Mouse (Mus musculus) heart, embryonic 15.5 days (tissue): Measurements from ENCODE around the gene Syt9. TPM values are rescaled to one million over a fixed set of nuclear protein-coding genes. Genes with fewer than 3 reads are reported as not detected.
"Not testable (repeated sequence)": the region's sequence is repeated elsewhere in the genome, so short reads cannot be mapped to it uniquely, and the experiment has no call there.

ENCODE experiments used
- ATAC-seq: fragments of 200-750 bp; cut with Nextera tagmentation; replicated peaks from 2 replicates; pipeline ENCODE4 v1.8.0; 2017; ENCODE audit warnings: low read depth, moderate TSS enrichment; ENCODE audit not compliant: insufficient number of reproducible peaks, insufficient read depth, low FRiP score
- H3K27ac ChIP-seq: fragments of 300-500 bp; sonication (generic); 2 replicates; pipeline ENCODE4 v1.5.1; 2015; ENCODE audit warnings: mild to moderate bottlenecking, inconsistent platforms
- H3K27me3 ChIP-seq: fragments of 300-500 bp; sonication (generic); 2 replicates; pipeline ENCODE4 v1.6.1; 2015; ENCODE audit warnings: inconsistent platforms
- H3K36me3 ChIP-seq: fragments of 300-500 bp; sonication (generic); 2 replicates; pipeline ENCODE4 v1.6.1; 2015; ENCODE audit warnings: mild to moderate bottlenecking, inconsistent platforms
- H3K4me1 ChIP-seq: fragments of 300-500 bp; sonication (generic); replicated peaks from 2 replicates; pipeline ENCODE4 v1.6.1; 2015; ENCODE audit warnings: inconsistent platforms
- H3K4me2 ChIP-seq: fragments of 300-500 bp; sonication (generic); 2 replicates; pipeline ENCODE4 v1.6.1; 2015; ENCODE audit warnings: inconsistent platforms, mild to moderate bottlenecking, moderate library complexity
- H3K4me3 ChIP-seq: fragments of 300-500 bp; sonication (generic); 2 replicates; pipeline ENCODE4 v1.5.1; 2015; ENCODE audit warnings: mild to moderate bottlenecking, inconsistent platforms
- H3K9ac ChIP-seq: fragments of 300-500 bp; sonication (generic); 2 replicates; pipeline ENCODE4 v1.6.1; 2015; ENCODE audit warnings: mild to moderate bottlenecking, inconsistent platforms
- H3K9me3 ChIP-seq: fragments of 300-500 bp; sonication (generic); replicated peaks from 2 replicates; pipeline ENCODE4 v1.6.1; 2016; ENCODE audit warnings: inconsistent platforms
- WGBS: fragments of 180-500 bp; shearing (Covaris S2); methylation state at CpG from one replicate; pipeline ENCODE4 v1.1.7; 2015; ENCODE audit warnings: mixed read lengths; 5-methylcytosine and 5-hydroxymethylcytosine counted together
- polyA plus RNA-seq: library from polyadenylated mRNA; unstranded; fragments of >200 nt; fragmentation: Nextera tagmentation; extraction: Ambion mirVana; gene quantifications from 2 replicates; pipeline ENCODE4 v1.2.1, GENCODE M21; 2015

Gene Syt9
- polyA plus RNA-seq, 1 experiment from 2014 or later, result 0.31 TPM

DNA sequence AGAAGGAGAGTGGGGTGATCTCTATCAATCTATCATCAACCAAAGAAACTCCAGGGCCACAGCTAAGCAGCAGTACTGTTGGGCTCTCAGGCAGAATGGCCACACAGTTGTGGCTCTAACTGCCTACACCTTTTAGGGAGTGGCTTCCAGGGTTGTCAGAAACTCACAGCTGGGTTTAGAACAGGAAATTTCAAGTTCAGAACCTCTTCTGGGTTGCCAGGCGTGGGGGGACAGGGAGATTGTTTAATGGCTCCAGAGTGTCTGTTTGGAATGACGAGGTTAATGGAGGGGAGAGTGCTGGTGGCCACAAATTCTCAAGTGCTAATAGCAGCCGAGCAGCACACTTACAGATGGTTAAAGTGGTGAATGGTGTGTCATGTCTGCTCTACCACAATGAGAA lies 92.4 kb downstream of the Syt9 start:
- no peak for ATAC-seq
- H3K9me3 ChIP-seq, result no peaks in the 10 kb centered on the region
- no peaks in the 10 kb centered on the region for H3K27me3 ChIP-seq
- H3K36me3 ChIP-seq, result no peaks in the 10 kb centered on the region
- H3K9ac ChIP-seq, result no peak overlapping the region
- no peak overlapping the region for H3K4me3 ChIP-seq
- H3K4me2 ChIP-seq, result no peak overlapping the region
- no peaks in the 10 kb centered on the region for H3K4me1 ChIP-seq
- WGBS, result 35% methylated on average over 3 of the region's 3 CpGs
- H3K27ac ChIP-seq, result no peak overlapping the region

DNA sequence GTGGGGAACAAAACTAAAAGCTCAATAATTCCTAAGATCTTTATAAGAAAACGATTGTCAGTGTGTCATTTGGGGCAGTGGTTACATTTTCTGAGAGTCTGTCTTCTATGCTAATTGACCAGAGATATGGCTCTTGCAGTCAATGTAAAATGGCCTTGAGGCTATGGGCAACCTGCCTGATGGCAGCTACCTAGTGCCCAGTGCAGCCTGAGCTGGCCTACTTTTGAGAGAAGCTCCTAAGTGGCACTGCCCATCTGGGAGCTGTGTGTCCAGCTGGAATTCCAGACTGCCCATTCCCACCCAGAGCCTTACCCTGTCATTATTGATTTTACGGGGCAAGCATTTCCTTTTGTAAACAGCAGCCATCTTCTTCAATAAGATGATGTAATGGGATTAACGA lies 94.6 kb downstream of the Syt9 start:
- Histone ChIP-seq H3K4me2 (no peak overlapping the region), H3K9ac (no peak overlapping the region), H3K36me3 (no peaks in the 10 kb centered on the region), H3K4me1 (no peaks in the 10 kb centered on the region), H3K27me3 (no peaks in the 10 kb centered on the region), H3K27ac (no peak overlapping the region), H3K4me3 (no peak overlapping the region), H3K9me3 (no peaks in the 10 kb centered on the region)
- 65% methylated on average over 3 of the region's 3 CpGs for WGBS
- no peak for ATAC-seq

DNA sequence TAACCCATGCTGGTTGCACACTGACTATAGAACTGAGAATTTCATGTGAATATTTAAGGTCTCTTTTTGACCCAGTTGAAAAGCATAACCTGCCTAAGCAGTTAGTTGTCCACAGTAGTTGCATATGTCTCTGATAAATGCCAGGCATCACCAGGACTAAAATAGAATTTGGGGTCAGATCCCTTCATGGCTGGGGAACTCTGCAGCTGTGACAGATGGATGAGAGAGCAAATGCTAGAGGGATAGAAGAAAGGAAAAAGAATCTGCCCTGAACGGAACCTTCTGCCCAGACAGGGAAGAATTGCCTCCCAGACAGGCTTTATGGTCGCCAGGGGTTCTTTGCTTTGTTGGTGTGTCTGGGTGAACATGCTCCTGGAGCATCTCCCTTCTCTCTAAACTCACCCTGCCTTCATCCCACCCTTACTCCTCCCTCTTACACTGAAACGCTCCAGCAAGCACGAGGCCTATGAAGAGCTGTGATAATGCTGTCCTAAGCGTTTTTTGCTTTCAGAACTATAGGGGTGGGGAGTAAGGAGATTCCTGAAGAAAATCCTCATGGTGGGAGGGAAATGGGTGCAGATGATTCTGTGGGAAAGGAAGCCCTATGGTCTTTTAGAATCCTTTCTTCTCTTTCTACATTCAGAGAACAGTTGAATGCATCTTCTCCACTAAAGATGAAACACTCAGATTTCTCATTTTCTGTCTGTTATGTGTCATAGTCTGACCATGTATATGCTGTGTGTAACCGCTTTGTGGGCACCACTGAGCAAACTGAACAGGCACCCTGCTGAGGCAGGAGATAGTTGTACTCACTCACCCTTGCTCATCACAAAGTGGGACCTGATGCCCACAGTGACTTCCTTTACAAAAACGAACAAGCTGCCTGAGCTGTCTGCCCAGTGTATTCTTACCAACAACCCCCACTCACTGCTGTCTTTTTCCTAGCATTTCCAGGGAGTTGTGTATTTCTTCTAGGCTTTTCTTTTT lies 108.7 kb downstream of the Syt9 start:
- Histone ChIP-seq H3K27me3 (no peaks in the 10 kb centered on the region), H3K9me3 (no peaks in the 10 kb centered on the region), H3K36me3 (no peaks in the 10 kb centered on the region), H3K4me1 (no peaks in the 10 kb centered on the region), H3K9ac (no peak overlapping the region), H3K4me2 (no peak overlapping the region), H3K27ac (no peak overlapping the region), H3K4me3 (no peak overlapping the region)
- ATAC-seq, result no peak
- WGBS, result 38% methylated on average over 7 of the region's 7 CpGs

DNA sequence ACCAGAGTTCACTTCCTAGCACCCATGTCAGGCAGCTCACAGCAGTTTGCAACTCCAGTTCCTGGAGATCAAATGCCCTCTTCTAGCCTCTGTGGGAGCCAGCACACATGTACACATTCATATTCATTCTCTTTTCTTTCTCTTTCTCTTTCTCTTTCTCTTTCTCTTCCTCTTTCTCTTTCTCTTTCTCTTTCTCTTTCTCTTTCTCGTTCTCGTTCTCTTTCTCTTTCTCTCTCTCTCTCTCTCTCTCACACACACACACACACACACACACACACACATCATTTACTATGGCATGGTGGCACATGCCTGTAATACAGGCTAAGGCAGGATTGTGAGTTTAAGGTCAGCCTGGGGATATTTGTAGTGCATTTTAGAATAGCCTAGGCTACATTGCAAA lies 115.2 kb downstream of the Syt9 start:
- H3K9me3 ChIP-seq, ATAC-seq, H3K27me3 ChIP-seq, H3K4me2 ChIP-seq, H3K36me3 ChIP-seq, H3K27ac ChIP-seq, H3K4me3 ChIP-seq, H3K4me1 ChIP-seq, H3K9ac ChIP-seq: not testable (repeated sequence)
- WGBS, result 64% methylated on average over 2 of the region's 2 CpGs

DNA sequence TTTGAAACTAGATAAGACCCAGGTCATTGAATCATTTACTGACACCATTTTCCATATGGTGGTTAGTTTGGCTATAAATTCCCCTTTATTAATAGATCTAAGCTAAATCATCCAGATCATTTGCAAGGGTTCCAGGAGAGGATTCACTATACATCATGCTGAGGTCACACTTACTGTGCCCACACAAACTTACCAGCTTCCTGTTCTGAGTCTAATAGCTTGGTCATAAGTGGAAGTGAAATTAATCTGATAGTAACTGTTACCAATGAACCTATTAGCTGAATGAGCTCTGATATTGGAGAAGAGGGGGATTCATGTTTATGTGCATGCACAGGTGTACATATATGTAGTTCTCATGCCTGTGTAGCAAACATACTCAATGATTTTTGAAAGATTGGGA lies 124.9 kb downstream of the Syt9 start:
- ATAC-seq, result no peak
- no peaks in the 10 kb centered on the region for H3K4me1 ChIP-seq

DNA sequence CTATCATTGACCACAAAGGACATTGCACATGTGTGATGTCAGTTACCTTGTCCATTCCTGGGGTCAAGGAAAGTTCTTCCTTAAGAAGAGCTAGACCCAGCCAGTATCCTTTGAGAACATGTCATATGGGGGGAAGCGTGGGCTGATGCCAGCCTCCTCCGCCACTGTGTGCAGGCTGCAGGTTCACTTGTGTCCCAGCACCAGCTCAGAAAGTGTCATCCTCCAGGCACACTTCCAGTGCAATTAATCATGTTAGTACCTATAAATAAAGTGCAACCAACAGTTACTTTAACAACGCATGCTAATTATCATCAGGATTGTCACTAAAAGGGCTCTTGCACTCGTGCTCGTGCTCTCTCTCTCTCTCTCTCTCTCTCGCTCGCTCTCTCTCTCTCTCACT lies 126.4 kb downstream of the Syt9 start:
- WGBS, result 76% methylated on average over 7 of the region's 7 CpGs
- Histone ChIP-seq H3K36me3 (no peaks in the 10 kb centered on the region), H3K4me1 (no peaks in the 10 kb centered on the region), H3K9ac (no peak overlapping the region), H3K9me3 (no peaks in the 10 kb centered on the region), H3K4me3 (no peak overlapping the region), H3K4me2 (no peak overlapping the region), H3K27me3 (no peaks in the 10 kb centered on the region), H3K27ac (no peak overlapping the region)
- ATAC-seq, result no peak

More for the DNA sequence above, 124.9 kb downstream of the Syt9 start:
- no peak overlapping the region for H3K9ac ChIP-seq
- no peak overlapping the region for H3K4me2 ChIP-seq
- no peak overlapping the region for H3K27ac ChIP-seq
- no peak overlapping the region for H3K4me3 ChIP-seq
- no peaks in the 10 kb centered on the region for H3K36me3 ChIP-seq
- no peaks in the 10 kb centered on the region for H3K27me3 ChIP-seq
- no peaks in the 10 kb centered on the region for H3K9me3 ChIP-seq

DNA sequence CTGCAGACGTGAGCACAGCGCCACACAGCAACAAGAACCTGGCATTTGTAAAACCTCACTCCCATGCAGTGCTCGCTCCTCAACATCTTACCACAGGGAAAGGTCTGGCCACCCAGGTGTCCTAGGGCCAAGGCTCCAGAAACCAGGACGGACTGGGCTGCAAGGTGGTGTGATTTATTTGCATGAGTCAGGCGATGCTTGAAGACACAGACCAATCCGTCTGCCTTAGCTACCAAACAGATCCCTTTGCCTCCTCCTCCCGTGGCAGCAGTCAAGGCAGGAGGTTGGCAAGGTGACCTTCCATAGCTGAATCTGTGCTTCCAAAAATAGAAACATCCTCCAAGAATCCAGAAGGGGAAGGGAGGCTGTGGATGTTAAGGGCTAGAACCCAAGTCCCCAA lies 130.1 kb downstream of the Syt9 start:
- WGBS, result 59% methylated on average over 7 of the region's 7 CpGs
- H3K9me3 ChIP-seq, result no peaks in the 10 kb centered on the region
- no peak for ATAC-seq
- H3K27me3 ChIP-seq, result no peaks in the 10 kb centered on the region
- H3K27ac ChIP-seq, result no peak overlapping the region
- no peak overlapping the region for H3K9ac ChIP-seq
- H3K4me1 ChIP-seq, result no peaks in the 10 kb centered on the region
- H3K36me3 ChIP-seq, result no peaks in the 10 kb centered on the region
- no peak overlapping the region for H3K4me3 ChIP-seq
- no peak overlapping the region for H3K4me2 ChIP-seq

DNA sequence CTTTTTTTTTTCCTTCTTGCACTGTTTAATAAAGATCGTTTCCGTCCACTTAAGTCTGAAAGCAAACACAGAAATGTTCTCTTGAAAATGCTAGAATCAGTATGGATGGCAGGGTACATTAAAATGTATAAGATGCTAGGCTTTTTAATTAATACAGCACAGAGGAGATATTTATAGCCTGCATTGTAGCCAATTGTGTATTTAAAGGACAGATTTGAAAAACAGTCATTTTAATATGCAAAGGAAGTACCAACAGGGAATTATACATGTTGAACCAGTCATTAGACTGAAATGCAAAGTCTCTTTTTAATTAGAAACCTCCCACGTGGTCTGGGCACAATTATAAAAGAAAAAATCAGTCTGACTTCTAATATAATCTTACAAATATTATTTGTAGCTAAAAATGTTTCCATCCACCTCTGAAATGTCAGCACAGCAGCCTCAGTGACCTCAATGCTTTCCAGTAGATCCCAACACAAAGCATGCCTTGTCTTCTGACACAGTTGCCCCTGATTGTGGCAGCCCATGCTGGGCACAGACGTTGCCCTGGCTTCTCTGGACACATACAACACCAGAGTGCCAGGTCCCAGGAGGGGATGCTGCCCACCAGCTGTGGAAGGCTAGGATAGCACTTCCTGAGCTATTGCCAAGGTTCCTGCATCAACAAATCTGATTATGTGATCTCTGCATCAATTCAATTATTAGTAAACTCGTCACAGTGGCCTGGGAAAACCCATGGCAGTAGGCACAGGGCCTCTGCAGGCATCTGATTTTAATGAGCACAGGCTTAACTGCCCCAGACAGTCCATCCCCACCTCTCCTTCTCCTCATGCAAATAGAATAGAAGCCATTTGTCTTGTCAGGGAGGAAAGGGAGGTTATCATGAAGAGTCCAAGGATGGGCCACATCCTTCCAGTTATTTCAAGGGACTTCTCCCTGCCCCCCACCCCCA lies 134.5 kb downstream of the Syt9 start:
- H3K9ac ChIP-seq, result no peak overlapping the region
- WGBS, result 57% methylated on average over 5 of the region's 5 CpGs
- ATAC-seq, result no peak

DNA sequence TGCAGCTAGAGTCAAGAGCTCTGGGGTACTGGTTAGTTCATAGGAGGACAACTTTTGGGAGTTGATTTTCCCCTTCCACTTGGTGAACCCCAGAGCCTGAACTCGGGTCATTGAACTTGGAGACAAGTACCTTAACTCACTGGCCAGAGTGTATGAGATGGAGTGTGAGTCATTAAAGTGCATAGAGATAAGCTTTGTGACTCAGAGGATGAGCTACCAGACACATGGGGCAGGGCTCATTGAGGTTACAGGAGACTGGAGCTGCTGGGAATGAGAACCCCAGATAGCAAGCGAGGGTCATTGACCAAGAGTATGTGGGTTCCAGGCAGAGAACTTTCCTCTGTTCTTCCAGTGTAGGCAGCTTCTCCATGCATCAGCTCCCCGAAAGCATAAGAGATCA lies 137.4 kb downstream of the Syt9 start:
- no peak overlapping the region for H3K27ac ChIP-seq
- H3K9ac ChIP-seq, result no peak overlapping the region
- no peak overlapping the region for H3K4me2 ChIP-seq
- ATAC-seq, result no peak
- no peak overlapping the region for H3K4me3 ChIP-seq
- H3K27me3 ChIP-seq, result no peaks in the 10 kb centered on the region
- no peaks in the 10 kb centered on the region for H3K9me3 ChIP-seq
- H3K4me1 ChIP-seq, result no peaks in the 10 kb centered on the region
- no peaks in the 10 kb centered on the region for H3K36me3 ChIP-seq
- WGBS, result 62% methylated on average over 3 of the region's 3 CpGs

More for the DNA sequence above, 134.5 kb downstream of the Syt9 start:
- Histone ChIP-seq H3K4me1 (no peaks in the 10 kb centered on the region), H3K36me3 (no peaks in the 10 kb centered on the region), H3K4me3 (no peak overlapping the region), H3K27ac (no peak overlapping the region), H3K27me3 (no peaks in the 10 kb centered on the region), H3K4me2 (no peak overlapping the region), H3K9me3 (no peaks in the 10 kb centered on the region)

DNA sequence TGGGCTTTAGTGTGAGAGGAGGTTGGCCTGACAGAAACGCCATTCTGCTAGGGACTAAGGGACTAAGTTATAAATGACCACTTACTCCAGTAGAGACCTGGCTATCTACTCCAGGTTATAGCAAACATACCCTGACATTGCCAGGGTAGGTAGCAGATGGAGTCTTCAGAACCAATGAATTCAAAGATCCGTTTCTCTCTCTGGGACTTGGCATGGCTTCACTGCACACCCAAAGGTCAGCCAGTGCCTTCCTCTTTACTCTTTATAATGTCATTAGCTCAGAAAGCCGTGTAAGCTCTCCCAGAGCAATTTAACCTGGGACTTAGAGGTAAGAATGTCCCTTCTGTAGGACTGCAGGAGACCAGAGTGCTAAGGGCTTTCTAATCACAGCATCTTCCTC lies 139.2 kb downstream of the Syt9 start:
- H3K27ac ChIP-seq, result no peak overlapping the region
- no peaks in the 10 kb centered on the region for H3K36me3 ChIP-seq
- H3K4me3 ChIP-seq, result no peak overlapping the region
- no peak overlapping the region for H3K9ac ChIP-seq
- no peak for ATAC-seq
- no peaks in the 10 kb centered on the region for H3K4me1 ChIP-seq
- no peaks in the 10 kb centered on the region for H3K9me3 ChIP-seq
- H3K27me3 ChIP-seq, result no peaks in the 10 kb centered on the region
- H3K4me2 ChIP-seq, result no peak overlapping the region
- 63% methylated on average over 3 of the region's 3 CpGs for WGBS

DNA sequence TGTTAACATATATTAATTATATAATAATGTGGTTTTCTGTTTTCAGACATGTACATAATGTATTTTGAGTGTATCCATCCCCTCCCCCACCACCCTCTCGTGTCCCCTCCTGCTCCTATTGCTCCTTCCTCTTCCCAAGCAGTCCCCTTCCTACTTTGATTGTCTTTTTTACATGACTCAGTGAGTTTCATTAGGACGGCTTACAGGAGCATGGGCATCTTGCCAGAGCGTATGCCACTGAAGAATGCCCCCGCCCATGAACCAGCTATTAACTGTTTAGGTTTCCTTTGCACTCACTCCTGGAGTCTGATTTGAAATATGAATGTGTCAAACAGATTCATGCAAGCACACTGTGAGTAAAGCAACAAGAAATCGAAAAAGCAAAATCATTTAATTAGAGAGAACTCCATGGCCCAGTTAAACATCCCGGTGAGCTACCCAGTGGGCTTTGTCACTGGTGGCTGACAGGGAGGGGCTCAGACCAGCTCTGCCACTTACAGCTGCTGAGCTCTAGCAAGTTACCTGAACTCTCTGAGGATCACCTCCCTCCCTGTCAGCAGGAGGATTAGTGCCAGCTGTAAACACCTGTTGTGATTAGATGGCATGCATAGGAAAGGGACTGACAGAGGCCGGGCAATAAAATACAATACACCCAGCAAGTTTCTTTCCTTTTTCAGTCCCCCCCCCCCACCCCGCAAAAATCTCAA lies 146.3 kb downstream of the Syt9 start:
- Histone ChIP-seq H3K4me3 (no peak overlapping the region), H3K36me3 (no peaks in the 10 kb centered on the region), H3K4me2 (no peak overlapping the region), H3K9ac (no peak overlapping the region), H3K27me3 (no peaks in the 10 kb centered on the region), H3K9me3 (no peaks in the 10 kb centered on the region), H3K4me1 (peaks cover 3% of the 10 kb centered on the region; the same call in 1 of the 2 replicates), H3K27ac (no peak overlapping the region)
- no peak for ATAC-seq
- 36% methylated on average over 8 of the region's 8 CpGs for WGBS
